Mouse (Mus musculus) large intestine, adult 2 months (tissue): ENCODE data around the gene Gm13696. TPM values are rescaled to one million over a fixed set of nuclear protein-coding genes. Genes with fewer than 3 reads are reported as not detected.
"Not testable (repeated sequence)": the region's sequence is repeated elsewhere in the genome, so short reads cannot be mapped to it uniquely, and the experiment has no call there.

Source experiments
- DNase-seq: peaks from one replicate; pipeline ENCODE4 v3.0.0-alpha.2; 2012; ENCODE audit warnings: low read depth, low spot score
- WGBS: fragments of 180-500 bp; shearing (Covaris S2); methylation state at CpG from one replicate; pipeline ENCODE4 v1.1.7; 2018; 5-methylcytosine and 5-hydroxymethylcytosine counted together
- polyA plus RNA-seq: library from polyadenylated mRNA; depleted of rRNA; stranded (reverse); fragments of >200 nt; gene quantifications from 2 replicates; pipeline ENCODE4 v1.2.3, GENCODE M21; 2012; rRNA removed

Gene Gm13696
- polyA plus RNA-seq, result not detected in 2 replicates

GRCm38 (mm10) chr2:83972823-83973222 is at the start of gene Gm13696:
Gene Gm13696 (plus strand): TSS chr2:83973123.
- DNase-seq, result not testable (repeated sequence)
- no CpG with 5 or more reads among the region's 6 CpGs for WGBS

- no peak for DNase-seq
- WGBS, result 68% methylated on average over 2 of the region's 2 CpGs
Measured at GRCm38 (mm10) chr2:83929478-83930088, 43.3 kb upstream of the Gm13696 start.

GRCm38 (mm10) chr2:83940931-83941361 is 32.0 kb upstream of the Gm13696 start, which contains the start of gene Zswim2:
Gene Zswim2 (minus strand): TSS chr2:83941228.
- DNase-seq, result no peak
- 3% methylated on average over 20 of the region's 20 CpGs for WGBS

GRCm38 (mm10) chr2:83941378-83941777 is 31.5 kb upstream of the Gm13696 start:
- no peak for DNase-seq
- 31% methylated on average over 3 of the region's 3 CpGs for WGBS

- no peak for DNase-seq
- WGBS, result 76% methylated on average over 4 of the region's 4 CpGs
Measured at GRCm38 (mm10) chr2:83941792-83942191, 31.1 kb upstream of the Gm13696 start.

GRCm38 (mm10) chr2:83955393-83955792 is 17.5 kb upstream of the Gm13696 start, which contains the start of gene Gm13698:
Gene Gm13698 (plus strand): TSS chr2:83955693.
- no CpG with 5 or more reads among the region's 6 CpGs for WGBS
- not testable (repeated sequence) for DNase-seq

GRCm38 (mm10) chr2:83961203-83961602 is 11.7 kb upstream of the Gm13696 start, which contains the start of gene Gm13693:
Gene Gm13693 (plus strand): TSS chr2:83961503.
- DNase-seq, result not testable (repeated sequence)
- no CpG with 5 or more reads among the region's 6 CpGs for WGBS

- no CpG with 5 or more reads among the region's 6 CpGs for WGBS
- not testable (repeated sequence) for DNase-seq
Measured at GRCm38 (mm10) chr2:83967013-83967412, 5.9 kb upstream of the Gm13696 start, which contains the start of gene Gm13695. Gene Gm13695 (plus strand): TSS chr2:83967313.

- WGBS, result no CpG with 5 or more reads among the region's 6 CpGs
- not testable (repeated sequence) for DNase-seq
Measured at GRCm38 (mm10) chr2:83978633-83979032, 5.7 kb downstream of the Gm13696 start, which contains the start of gene Gm13694. Gene Gm13694 (plus strand): TSS chr2:83978933.

- not testable (repeated sequence) for DNase-seq
- WGBS, result no CpG with 5 or more reads among the region's 6 CpGs
Measured at GRCm38 (mm10) chr2:83984443-83984842, 11.5 kb downstream of the Gm13696 start, which contains the start of gene Gm13697. Gene Gm13697 (plus strand): TSS chr2:83984743.

GRCm38 (mm10) chr2:83990253-83990652 is 17.3 kb downstream of the Gm13696 start, which contains the start of gene Gm13691:
Gene Gm13691 (plus strand): TSS chr2:83990553.
- WGBS, result no CpG with 5 or more reads among the region's 6 CpGs

GRCm38 (mm10) chr2:83993639-83994255 is 20.8 kb downstream of the Gm13696 start:
- WGBS, result 38% methylated on average over 8 of the region's 9 CpGs
- DNase-seq, result not testable (repeated sequence)

More at GRCm38 (mm10) chr2:83990253-83990652, 17.3 kb downstream of the Gm13696 start, which contains the start of gene Gm13691:
- DNase-seq, result not testable (repeated sequence)

GRCm38 (mm10) chr2:83994526-83994925 is 21.6 kb downstream of the Gm13696 start:
- not testable (repeated sequence) for DNase-seq
- WGBS, result 64% methylated on average over 2 of the region's 3 CpGs

- 48% methylated on average over 1 of the region's 1 CpGs for WGBS
- DNase-seq, result no peak
Measured at GRCm38 (mm10) chr2:84008913-84009312, 36.0 kb downstream of the Gm13696 start.

GRCm38 (mm10) chr2:84009818-84010217 is 36.9 kb downstream of the Gm13696 start:
- WGBS, result 63% methylated on average over 3 of the region's 3 CpGs
- no peak for DNase-seq

- 55% methylated on average over 6 of the region's 6 CpGs for WGBS
- DNase-seq, result no peak
Measured at GRCm38 (mm10) chr2:84014572-84014971, 41.6 kb downstream of the Gm13696 start.

- 76% methylated on average over 5 of the region's 5 CpGs for WGBS
- not testable (repeated sequence) for DNase-seq
Measured at GRCm38 (mm10) chr2:84016291-84016690, 43.4 kb downstream of the Gm13696 start.

GRCm38 (mm10) chr2:84018330-84018729 is 45.4 kb downstream of the Gm13696 start:
- 55% methylated on average over 3 of the region's 3 CpGs for WGBS
- DNase-seq, result no peak

GRCm38 (mm10) chr2:84019519-84020305 is 46.8 kb downstream of the Gm13696 start:
- 60% methylated on average over 8 of the region's 8 CpGs for WGBS
- DNase-seq, result no peak

GRCm38 (mm10) chr2:84021930-84022329 is 49.0 kb downstream of the Gm13696 start:
- no peak for DNase-seq
- WGBS, result 76% methylated on average over 2 of the region's 2 CpGs
